Mouse (Mus musculus): Measurements from ENCODE around the gene Hes3. TPM values are rescaled to one million over a fixed set of nuclear protein-coding genes. Genes with fewer than 3 reads are reported as not detected.

Hes3 gene
- polyA plus RNA-seq, 1 experiment from 2014 or later: not detected

DNA sequence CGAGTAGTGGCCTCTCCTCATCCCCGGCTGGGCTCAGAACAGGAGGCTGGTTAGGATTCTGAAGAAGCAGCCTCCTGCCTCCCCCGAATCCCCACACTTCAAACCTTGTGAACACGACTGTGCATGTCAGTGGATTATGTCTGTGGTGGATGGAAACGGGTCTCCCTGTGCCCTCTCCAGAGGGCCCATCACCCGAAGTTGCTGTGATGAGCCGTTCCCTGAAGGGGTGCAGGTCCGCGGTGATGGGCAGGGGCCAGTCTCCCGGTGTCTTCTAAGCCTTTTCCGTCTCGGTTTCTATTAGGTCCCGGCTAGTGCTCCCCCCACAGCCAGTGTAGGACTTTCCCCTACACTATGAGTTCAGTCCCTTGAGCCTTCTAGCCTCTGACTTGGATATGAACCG, 7.4 kb upstream of the Hes3 start:
- no peaks in the 10 kb centered on the region for H3K9me3 ChIP-seq (replicated peaks; ENCODE audit: control insufficient read depth, low read length)
- no peak overlapping the region for H3K27ac ChIP-seq (ENCODE audit: low read depth, low read length)
- WGBS (ENCODE audit: insufficient replicate concordance): 78% methylated on average over 14 of the region's 14 CpGs
- no peak for ATAC-seq (replicated peaks; ENCODE audit: insufficient number of reproducible peaks, low FRiP score, low TSS enrichment)
- peaks cover 16% of the 10 kb centered on the region for H3K4me1 ChIP-seq (ENCODE audit: control insufficient read depth, insufficient read depth, low read length)
- H3K9ac ChIP-seq (ENCODE audit: low read depth, low read length): no peak overlapping the region
- H3K36me3 ChIP-seq (ENCODE audit: control insufficient read depth, insufficient read depth, low read length): peaks cover 14% of the 10 kb centered on the region; the same call in 1 of the 2 replicates
- peaks cover 1% of the 10 kb centered on the region; the same call in 1 of the 2 replicates for H3K27me3 ChIP-seq (ENCODE audit: control insufficient read depth, insufficient read depth, low read length)
- H3K4me2 ChIP-seq: peak overlapping the region; percentile 91
- H3K4me3 ChIP-seq (ENCODE audit: low read depth, low read length): no peak overlapping the region

DNA sequence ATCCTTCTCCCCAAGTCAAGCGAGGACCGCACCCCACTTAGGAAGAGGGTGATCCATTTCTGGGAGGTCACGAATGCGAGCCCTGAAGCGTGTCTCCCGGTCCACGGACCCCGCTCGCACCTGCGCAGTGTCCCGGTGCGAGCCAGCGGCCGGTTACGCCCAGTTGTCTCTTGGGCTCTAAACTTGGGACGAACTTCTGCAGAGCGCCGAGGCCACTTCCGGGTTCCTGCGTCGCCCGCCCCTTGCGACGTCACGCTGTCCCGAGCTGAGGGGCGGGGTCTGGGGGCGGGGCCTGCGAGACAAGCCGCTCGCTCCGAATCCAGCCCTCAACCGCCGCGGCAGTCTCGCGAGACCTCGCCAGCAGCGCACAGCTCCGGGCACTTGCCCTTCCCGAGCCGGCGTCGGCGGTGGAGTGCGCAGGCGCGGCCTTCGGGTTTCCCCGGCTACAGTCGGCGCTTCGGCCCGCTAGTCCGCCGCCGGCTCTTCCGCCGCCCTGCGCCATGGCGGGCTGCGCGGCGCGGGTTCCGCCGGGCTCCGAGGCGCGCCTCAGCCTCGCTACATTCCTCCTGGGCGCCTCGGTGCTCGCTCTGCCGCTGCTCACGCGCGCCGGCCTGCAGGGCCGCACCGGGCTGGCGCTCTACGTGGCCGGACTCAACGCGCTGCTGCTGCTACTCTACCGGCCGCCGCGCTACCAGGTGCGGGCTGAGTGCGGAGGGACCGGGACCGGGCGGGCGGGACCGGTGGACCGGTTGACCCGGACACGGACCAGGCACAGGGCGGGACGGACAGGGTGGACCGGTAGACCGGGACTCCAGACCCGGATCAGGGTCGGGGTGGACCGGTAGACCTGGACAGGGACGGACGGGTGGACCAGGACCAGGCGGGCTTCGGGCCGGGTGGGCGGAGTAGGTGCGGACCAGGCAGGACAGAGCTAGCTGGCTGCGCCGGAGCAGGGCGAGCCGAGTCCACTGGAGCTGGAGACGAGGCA, 5.7 kb upstream of the Hes3 start, which contains the start of gene Icmt:
Gene Icmt, plus strand, starts transcription at position 354 of the 988 bp plus-strand sequence.
- Histone ChIP-seq H3K9me3 (replicated peaks; ENCODE audit: control insufficient read depth, low read length) (no peaks in the 10 kb centered on the region), H3K9ac (ENCODE audit: low read depth, low read length) (peak within 1 kb of the TSS; percentile 97), H3K4me3 (ENCODE audit: low read depth, low read length) (peak within 1 kb of the TSS; percentile 98), H3K27me3 (ENCODE audit: control insufficient read depth, insufficient read depth, low read length) (peaks cover 18% of the 10 kb centered on the region), H3K4me1 (ENCODE audit: control insufficient read depth, insufficient read depth, low read length) (peaks cover 16% of the 10 kb centered on the region), H3K4me2 (peak within 1 kb of the TSS; percentile 91), H3K27ac (ENCODE audit: low read depth, low read length) (peak within 1 kb of the TSS; percentile 79), H3K36me3 (ENCODE audit: control insufficient read depth, insufficient read depth, low read length) (peaks cover 9% of the 10 kb centered on the region; the same call in 1 of the 2 replicates)
- peak; percentile 93 for ATAC-seq (replicated peaks; ENCODE audit: insufficient number of reproducible peaks, low FRiP score, low TSS enrichment)
- WGBS (ENCODE audit: insufficient replicate concordance): under 1% methylated on average over 109 of the region's 119 CpGs

DNA sequence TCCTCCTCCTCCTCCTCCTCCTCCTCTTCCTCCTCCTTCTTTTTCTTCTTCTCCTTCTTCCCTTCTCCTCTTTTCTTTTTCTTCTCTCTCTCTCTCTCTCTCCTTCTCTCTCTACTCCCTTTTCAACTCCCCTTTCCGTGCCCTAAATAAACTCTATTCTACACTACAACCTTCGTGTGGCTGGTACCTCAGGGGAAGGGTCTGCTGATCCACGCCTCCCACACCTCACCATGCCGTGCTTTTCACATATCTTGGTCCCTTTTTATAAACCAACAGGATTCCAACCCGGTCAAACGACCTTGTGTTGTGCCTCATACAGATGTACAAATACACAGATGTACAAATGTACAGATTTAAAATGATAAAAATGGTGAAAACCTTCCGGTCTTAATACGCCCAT, 4.9 kb upstream of the Hes3 start:
- 16% methylated on average over 8 of the region's 8 CpGs for WGBS (ENCODE audit: insufficient replicate concordance)
- peak overlapping the region; percentile 76 for H3K9ac ChIP-seq (ENCODE audit: low read depth, low read length)

DNA sequence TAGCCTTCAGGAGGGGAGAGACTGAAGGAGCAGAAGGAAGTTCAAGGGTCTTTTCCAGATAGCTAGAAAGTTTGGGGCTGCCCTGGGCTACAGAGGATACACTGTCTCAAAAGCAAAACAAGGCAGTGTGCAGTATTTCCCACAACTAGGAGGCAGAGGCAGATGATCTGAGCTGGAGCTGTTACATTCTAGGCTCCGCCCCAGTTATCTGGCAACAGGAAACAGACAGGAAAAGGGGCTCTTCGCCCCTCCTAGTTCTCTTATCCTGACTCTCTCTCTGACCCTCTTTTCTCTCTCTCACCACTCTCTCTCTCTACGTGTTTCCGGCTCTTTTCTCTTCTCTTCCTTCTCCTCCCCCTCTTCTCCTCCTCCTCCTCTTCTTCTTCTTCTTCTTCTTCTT, 4.5 kb upstream of the Hes3 start:
- ATAC-seq (replicated peaks; ENCODE audit: insufficient number of reproducible peaks, low FRiP score, low TSS enrichment): no peak
- H3K36me3 ChIP-seq (ENCODE audit: control insufficient read depth, insufficient read depth, low read length): peaks cover 9% of the 10 kb centered on the region; the same call in 1 of the 2 replicates
- H3K27me3 ChIP-seq (ENCODE audit: control insufficient read depth, insufficient read depth, low read length): peaks cover 31% of the 10 kb centered on the region
- peak overlapping the region; percentile 15 for H3K4me2 ChIP-seq
- H3K4me3 ChIP-seq (ENCODE audit: low read depth, low read length): no peak overlapping the region
- 22% methylated on average over 4 of the region's 4 CpGs for WGBS (ENCODE audit: insufficient replicate concordance)
- no peaks in the 10 kb centered on the region for H3K9me3 ChIP-seq (replicated peaks; ENCODE audit: control insufficient read depth, low read length)
- peaks cover 16% of the 10 kb centered on the region for H3K4me1 ChIP-seq (ENCODE audit: control insufficient read depth, insufficient read depth, low read length)
- peak overlapping the region; percentile 68 for H3K27ac ChIP-seq (ENCODE audit: low read depth, low read length)
- H3K9ac ChIP-seq (ENCODE audit: low read depth, low read length): no peak overlapping the region

More for the DNA sequence above, 4.9 kb upstream of the Hes3 start:
- H3K9me3 ChIP-seq (replicated peaks; ENCODE audit: control insufficient read depth, low read length): no peaks in the 10 kb centered on the region
- peaks cover 26% of the 10 kb centered on the region for H3K27me3 ChIP-seq (ENCODE audit: control insufficient read depth, insufficient read depth, low read length)
- H3K4me1 ChIP-seq (ENCODE audit: control insufficient read depth, insufficient read depth, low read length): peaks cover 16% of the 10 kb centered on the region
- H3K27ac ChIP-seq (ENCODE audit: low read depth, low read length): peak overlapping the region; percentile 79
- peaks cover 9% of the 10 kb centered on the region; the same call in 1 of the 2 replicates for H3K36me3 ChIP-seq (ENCODE audit: control insufficient read depth, insufficient read depth, low read length)
- H3K4me2 ChIP-seq: peak overlapping the region; percentile 68
- ATAC-seq (replicated peaks; ENCODE audit: insufficient number of reproducible peaks, low FRiP score, low TSS enrichment): no peak
- H3K4me3 ChIP-seq (ENCODE audit: low read depth, low read length): peak overlapping the region; percentile 98

DNA sequence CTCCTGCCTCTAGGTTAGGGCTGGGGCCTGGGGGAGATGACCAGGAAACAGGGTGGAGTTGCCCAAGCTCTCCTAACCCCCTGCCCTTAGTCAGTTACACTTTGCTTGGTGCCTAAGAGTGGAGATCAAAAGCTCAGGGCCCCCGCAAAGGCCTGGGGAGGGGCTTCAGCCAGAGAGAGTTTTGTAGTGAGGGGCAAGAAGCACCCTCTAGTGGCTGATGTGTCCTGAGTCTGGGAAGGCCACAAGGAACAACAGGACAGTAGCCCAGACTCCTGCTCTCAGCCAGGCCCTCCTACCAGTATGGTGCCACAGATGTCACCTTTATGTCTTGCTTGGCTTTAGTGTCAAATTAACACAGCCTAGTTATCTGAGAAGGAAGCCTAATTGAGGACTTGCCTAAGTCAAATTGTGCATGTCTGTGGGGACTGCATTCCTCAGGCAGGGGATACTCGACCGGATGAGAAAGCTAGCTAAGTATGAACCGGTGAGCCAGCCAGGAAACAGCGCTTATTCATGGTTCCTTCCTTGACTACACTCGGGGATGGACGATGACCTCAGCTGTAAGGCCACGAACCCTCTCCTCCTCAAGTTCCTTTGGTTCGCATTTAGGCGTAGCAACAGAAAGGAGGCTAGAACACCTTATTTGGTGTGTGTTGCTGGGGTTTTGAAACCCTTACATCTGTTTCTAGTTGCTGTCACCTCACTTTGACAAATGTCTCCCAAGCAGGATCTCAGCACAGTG, 2.9 kb upstream of the Hes3 start:
- Histone ChIP-seq H3K9me3 (replicated peaks; ENCODE audit: control insufficient read depth, low read length) (no peaks in the 10 kb centered on the region), H3K9ac (ENCODE audit: low read depth, low read length) (no peak overlapping the region), H3K36me3 (ENCODE audit: control insufficient read depth, insufficient read depth, low read length) (no peaks in the 10 kb centered on the region), H3K27ac (ENCODE audit: low read depth, low read length) (no peak overlapping the region), H3K4me3 (ENCODE audit: low read depth, low read length) (no peak overlapping the region), H3K4me2 (no peak overlapping the region), H3K27me3 (ENCODE audit: control insufficient read depth, insufficient read depth, low read length) (peaks cover 45% of the 10 kb centered on the region), H3K4me1 (ENCODE audit: control insufficient read depth, insufficient read depth, low read length) (peaks cover 19% of the 10 kb centered on the region)
- ATAC-seq (replicated peaks; ENCODE audit: insufficient number of reproducible peaks, low FRiP score, low TSS enrichment): no peak
- 43% methylated on average over 10 of the region's 10 CpGs for WGBS (ENCODE audit: insufficient replicate concordance)

DNA sequence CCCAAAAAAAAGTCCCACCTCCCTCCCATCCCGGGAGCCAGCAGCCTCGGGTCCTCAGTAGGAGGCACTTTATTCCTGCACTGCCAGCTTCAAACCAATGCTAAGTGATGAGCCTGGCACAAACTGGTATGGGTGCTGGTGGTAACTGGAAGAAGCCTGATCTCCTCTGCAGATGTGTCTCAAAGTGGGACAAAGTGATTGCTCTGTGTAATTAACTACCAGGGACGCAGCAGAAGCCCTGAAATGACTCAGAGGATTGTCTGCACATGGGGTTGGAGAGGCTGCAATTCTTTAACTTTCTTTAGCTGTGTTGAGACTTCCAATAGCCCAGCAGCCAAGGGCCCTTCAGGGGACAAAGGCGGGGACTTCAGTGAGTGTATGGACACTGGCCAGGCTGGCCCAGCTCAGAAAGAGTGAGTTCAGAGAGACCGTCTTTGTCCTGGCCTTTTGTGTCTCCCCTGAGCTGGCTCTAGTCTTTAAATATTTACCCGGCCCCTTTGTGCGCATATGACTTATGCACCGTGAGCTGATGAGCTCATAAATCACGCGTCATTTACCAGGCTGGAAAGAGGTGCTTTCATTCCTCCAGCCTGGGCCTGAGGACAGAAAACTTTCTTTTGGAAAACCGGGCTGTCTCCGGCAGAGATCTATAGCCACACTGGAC, 772 bp upstream of the Hes3 start:
- ATAC-seq (replicated peaks; ENCODE audit: insufficient number of reproducible peaks, low FRiP score, low TSS enrichment): no peak
- H3K9ac ChIP-seq (ENCODE audit: low read depth, low read length): no peak overlapping the region
- H3K4me3 ChIP-seq (ENCODE audit: low read depth, low read length): no peak overlapping the region
- H3K27ac ChIP-seq (ENCODE audit: low read depth, low read length): no peak overlapping the region
- H3K27me3 ChIP-seq (ENCODE audit: control insufficient read depth, insufficient read depth, low read length): peaks cover 59% of the 10 kb centered on the region
- H3K4me2 ChIP-seq: no peak overlapping the region
- H3K9me3 ChIP-seq (replicated peaks; ENCODE audit: control insufficient read depth, low read length): no peaks in the 10 kb centered on the region
- no peaks in the 10 kb centered on the region for H3K36me3 ChIP-seq (ENCODE audit: control insufficient read depth, insufficient read depth, low read length)
- 45% methylated on average over 12 of the region's 12 CpGs for WGBS (ENCODE audit: insufficient replicate concordance)
- H3K4me1 ChIP-seq (ENCODE audit: control insufficient read depth, insufficient read depth, low read length): peaks cover 12% of the 10 kb centered on the region; the same call in 1 of the 2 replicates

DNA sequence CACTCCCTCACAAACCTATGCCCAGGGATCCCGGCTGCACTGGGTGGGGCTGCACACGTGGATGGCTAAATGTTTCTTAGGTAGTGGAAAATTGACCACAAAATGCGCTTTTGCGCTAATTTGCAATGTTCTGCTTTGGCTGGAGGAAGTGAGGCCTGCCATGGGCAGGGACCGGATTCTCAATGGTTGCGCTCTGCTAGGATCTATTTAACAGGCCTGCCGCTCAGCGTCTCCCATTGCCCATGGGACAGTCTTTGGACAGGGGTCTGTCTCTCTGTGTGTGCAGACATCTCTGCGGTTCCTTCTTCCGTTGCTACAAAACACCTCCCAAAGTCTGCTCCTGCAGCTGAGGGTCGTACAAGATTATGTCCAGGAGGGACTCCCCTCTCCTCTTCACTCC, 471 bp downstream of the Hes3 start:
- Histone ChIP-seq H3K4me1 (ENCODE audit: control insufficient read depth, insufficient read depth, low read length) (peaks cover 12% of the 10 kb centered on the region), H3K27ac (ENCODE audit: low read depth, low read length) (no peak overlapping the region), H3K9ac (ENCODE audit: low read depth, low read length) (no peak overlapping the region), H3K27me3 (ENCODE audit: control insufficient read depth, insufficient read depth, low read length) (peaks cover 72% of the 10 kb centered on the region), H3K36me3 (ENCODE audit: control insufficient read depth, insufficient read depth, low read length) (no peaks in the 10 kb centered on the region), H3K4me3 (ENCODE audit: low read depth, low read length) (0 out of 2 replicates have a peak overlapping the region, but pooled peaks have one; percentile 28), H3K4me2 (no peak overlapping the region), H3K9me3 (replicated peaks; ENCODE audit: control insufficient read depth, low read length) (no peaks in the 10 kb centered on the region)
- 20% methylated on average over 11 of the region's 11 CpGs for WGBS (ENCODE audit: insufficient replicate concordance)
- ATAC-seq (replicated peaks; ENCODE audit: insufficient number of reproducible peaks, low FRiP score, low TSS enrichment): no peak

DNA sequence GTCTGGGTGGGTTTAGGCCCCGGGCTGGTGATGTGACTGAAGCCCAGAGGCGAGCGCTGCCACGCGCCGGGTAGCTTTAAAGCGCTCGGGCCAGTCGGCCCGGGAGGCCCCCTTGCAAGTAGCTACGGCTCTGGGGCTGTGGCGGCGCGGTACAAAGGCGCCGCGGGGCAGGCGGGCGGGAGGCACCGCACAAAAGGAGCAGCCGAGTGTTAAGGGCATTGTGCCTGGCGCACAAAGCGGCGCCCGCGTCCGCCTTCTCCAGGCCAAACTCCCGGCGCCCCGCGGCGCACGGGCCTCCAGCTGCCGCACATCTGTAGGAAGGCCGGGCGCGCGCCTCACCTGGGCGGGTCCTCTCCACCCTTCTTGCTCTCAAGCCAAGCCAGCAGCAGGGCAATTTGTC, 1.1 kb downstream of the Hes3 start:
- 2% methylated on average over 39 of the region's 39 CpGs for WGBS (ENCODE audit: insufficient replicate concordance)
- Histone ChIP-seq H3K27me3 (ENCODE audit: control insufficient read depth, insufficient read depth, low read length) (peaks cover 76% of the 10 kb centered on the region), H3K4me3 (ENCODE audit: low read depth, low read length) (peak overlapping the region; percentile 28), H3K4me2 (peak overlapping the region; percentile 44), H3K9ac (ENCODE audit: low read depth, low read length) (no peak overlapping the region), H3K4me1 (ENCODE audit: control insufficient read depth, insufficient read depth, low read length) (peaks cover 8% of the 10 kb centered on the region), H3K36me3 (ENCODE audit: control insufficient read depth, insufficient read depth, low read length) (no peaks in the 10 kb centered on the region), H3K27ac (ENCODE audit: low read depth, low read length) (no peak overlapping the region), H3K9me3 (replicated peaks; ENCODE audit: control insufficient read depth, low read length) (no peaks in the 10 kb centered on the region)
- ATAC-seq (replicated peaks; ENCODE audit: insufficient number of reproducible peaks, low FRiP score, low TSS enrichment): no peak

All from heart, embryonic 11.5 days (tissue).